Comparison of ENCODE assay signal across 8 mouse cellular contexts in genomic region chr11:120187236-120188101, GRCm38 (mm10). TPM values are rescaled to one million over a fixed set of nuclear protein-coding genes. Genes with fewer than 3 reads are reported as not detected.
DNase-seq lines count a peak whose midpoint lies in the region; ATAC-seq and TF ChIP-seq lines count a peak whose summit lies in the region.

No protein-coding gene starts in this region.

- no peaks in the 10 kb centered on the region for H3K27me3 ChIP-seq in cerebellum, adult 2 months (ENCODE audit: control insufficient read depth, insufficient read depth, low read length)
- no peaks in the 10 kb centered on the region for H3K27me3 ChIP-seq in heart, embryonic 16.5 days (ENCODE audit: control insufficient read depth, insufficient read depth, low read length)
- 0 out of 2 replicates have a peak, but pooled peaks cover 2% of the 10 kb centered on the region for H3K27me3 ChIP-seq in midbrain, embryonic 13.5 days

- ATAC-seq in cerebellum, adult (ENCODE audit: insufficient number of reproducible peaks, low FRiP score, low TSS enrichment) = no peak
- no peak for ATAC-seq in heart, embryonic 16.5 days (replicated peaks; ENCODE audit: extremely low read depth, insufficient read depth, low FRiP score)
- no peak for ATAC-seq in midbrain, embryonic 13.5 days

- peak overlapping the region; percentile 79 for H3K9ac ChIP-seq in heart, embryonic 16.5 days (ENCODE audit: low read length)
- H3K9ac ChIP-seq in midbrain, embryonic 13.5 days (replicated peaks) = peak overlapping the region; percentile 100

- TF ChIP-seq POLR2A in cerebellum, adult 2 months (IDR thresholded peaks at IDR 0.05; ENCODE audit: borderline replicate concordance, insufficient read depth, low read length) = no peak

- DNase-seq in cerebellum, adult 2 months = peak in 1 of 2 experiments; percentile 54
- peak; percentile 19 for DNase-seq in brain, adult 2 months (ENCODE audit: low read depth, low spot score)
- DNase-seq in kidney, postnatal 36 days = peak; percentile 46 to 71
- DNase-seq in right cerebral cortex, postnatal 36 days (ENCODE audit: low spot score in 2 of 2) = no peak
- no peak for DNase-seq in frontal cortex, postnatal 25 days (ENCODE audit: low spot score in 2 of 2)

- no peak for TF ChIP-seq CTCF in cerebellum, adult 2 months (IDR thresholded peaks at IDR 0.05; ENCODE audit: borderline replicate concordance, insufficient read depth, low read depth, low read length)

- 16% methylated on average over 43 of the region's 43 CpGs for WGBS in cerebellum, adult 2 months
- WGBS in heart, embryonic 16.5 days = 4% methylated on average over 43 of the region's 43 CpGs
- under 1% methylated on average over 43 of the region's 43 CpGs for WGBS in midbrain, embryonic 13.5 days

- H3K4me2 ChIP-seq in heart, embryonic 16.5 days (ENCODE audit: low read depth, low read length) = peak overlapping the region; percentile 95
- peak overlapping the region; percentile 98 for H3K4me2 ChIP-seq in midbrain, embryonic 13.5 days (replicated peaks)

- peak overlapping the region; percentile 79 for H3K4me3 ChIP-seq in cerebellum, adult 2 months (replicated peaks; ENCODE audit: insufficient read depth, low read depth, low read length)
- H3K4me3 ChIP-seq in heart, embryonic 16.5 days (ENCODE audit: low read length) = peak overlapping the region; percentile 61
- H3K4me3 ChIP-seq in midbrain, embryonic 13.5 days (replicated peaks) = peak overlapping the region; percentile 87

- peak overlapping the region; percentile 61; the same call in 1 of the 2 replicates for H3K27ac ChIP-seq in cerebellum, adult 2 months (ENCODE audit: insufficient read depth, low read length)
- peak overlapping the region; percentile 69 for H3K27ac ChIP-seq in heart, embryonic 16.5 days (ENCODE audit: low read length)
- peak overlapping the region; percentile 98 for H3K27ac ChIP-seq in midbrain, embryonic 13.5 days

- peaks cover 18% of the 10 kb centered on the region for H3K4me1 ChIP-seq in cerebellum, adult 2 months (ENCODE audit: control insufficient read depth, insufficient read depth, low read length)
- peaks cover 46% of the 10 kb centered on the region for H3K4me1 ChIP-seq in heart, embryonic 16.5 days (ENCODE audit: control insufficient read depth, insufficient read depth, low read length)
- H3K4me1 ChIP-seq in midbrain, embryonic 13.5 days (replicated peaks) = peaks cover 61% of the 10 kb centered on the region

- no peaks in the 10 kb centered on the region for H3K36me3 ChIP-seq in heart, embryonic 16.5 days (ENCODE audit: control insufficient read depth, insufficient read depth)
- no peaks in the 10 kb centered on the region for H3K36me3 ChIP-seq in midbrain, embryonic 13.5 days

- no peaks in the 10 kb centered on the region for H3K9me3 ChIP-seq in heart, embryonic 16.5 days (replicated peaks; ENCODE audit: control insufficient read depth, low read length)
- no peaks in the 10 kb centered on the region for H3K9me3 ChIP-seq in midbrain, embryonic 13.5 days

RNA-seq across cellular contexts. Expression of gene Slc38a10, which starts 36.3 kb away (rescaled TPM):
- 72.5 and 73.2 TPM in 2 replicates for polyA plus RNA-seq in cerebellum, adult 2 months (2012; rRNA removed)
- polyA plus RNA-seq in heart, embryonic 16.5 days (2015; fragmentation: Nextera tagmentation; extraction: Ambion mirVana) = 87.3 and 93.5 TPM in 2 replicates
- 105 and 109 TPM in 2 replicates for polyA plus RNA-seq in midbrain, embryonic 13.5 days (2015; fragmentation: Nextera tagmentation; extraction: Ambion mirVana)

RNA-seq across cellular contexts. Expression of gene Bahcc1, which starts 45.3 kb away (rescaled TPM):
- polyA plus RNA-seq in cerebellum, adult 2 months (2012; rRNA removed) = 17.0 and 17.6 TPM in 2 replicates
- polyA plus RNA-seq in heart, embryonic 16.5 days (2015; fragmentation: Nextera tagmentation; extraction: Ambion mirVana) = 4.6 and 4.7 TPM in 2 replicates
- 17.4 and 19.5 TPM in 2 replicates for polyA plus RNA-seq in midbrain, embryonic 13.5 days (2015; fragmentation: Nextera tagmentation; extraction: Ambion mirVana)

Comparison
In these comparisons a context has a peak if more than half of its experiments do, and no peak if none do; other contexts are left out.
1. DNase-seq: peak in brain, adult 2 months (single experiment) and kidney, postnatal 36 days (2 of 2); none in right cerebral cortex, postnatal 36 days (0 of 2) and frontal cortex, postnatal 25 days (0 of 2).
2. Peak in every context shown above with its lines, with median percentiles within 50 percentile points of each other: H3K27ac ChIP-seq and H3K4me3 ChIP-seq.